Mouse (Mus musculus): ENCODE measurements at regions not wholly inside any gene's neighbourhood (a gene's known extent, or its start where the extent isn't known, plus 50 kb on each side); places are given as distances from the start of the nearest gene placed in this dataset.
A peak's percentile ranks its signal among the peaks of the same experiment; 100 is the strongest.

DNA sequence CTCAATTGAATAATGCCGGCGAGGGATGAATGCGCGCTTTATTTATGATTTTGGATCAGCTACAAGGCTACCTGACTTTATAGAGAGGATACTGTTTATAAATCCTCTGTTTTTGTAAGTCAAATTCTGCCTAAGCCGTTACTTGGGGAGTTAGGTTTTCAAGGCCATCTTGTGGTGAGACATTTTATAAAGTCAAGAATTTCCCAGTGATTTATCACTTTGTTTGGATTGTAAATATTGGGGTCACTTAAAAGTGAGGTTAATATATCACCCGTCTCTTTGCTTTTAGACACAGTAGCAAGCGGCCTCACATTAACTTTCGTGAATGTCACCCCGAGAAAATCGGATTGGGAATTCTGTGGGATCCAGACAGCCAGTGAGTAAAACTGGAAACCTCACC lies 84.9 kb upstream of the Map4k3 start:
- Histone ChIP-seq H3K4me3 (ENCODE audit: low read depth, low read length) (no peak overlapping the region), H3K27ac (ENCODE audit: insufficient read depth, low read length) (no peak overlapping the region), H3K9ac (ENCODE audit: low read depth, poor library complexity, severe bottlenecking) (no peak overlapping the region), H3K27me3 (ENCODE audit: control insufficient read depth, insufficient read depth, low read length, poor library complexity, severe bottlenecking) (no peaks in the 10 kb centered on the region), H3K9me3 (replicated peaks; ENCODE audit: control insufficient read depth, insufficient read depth, low read length, poor library complexity, severe bottlenecking) (no peaks in the 10 kb centered on the region), H3K36me3 (ENCODE audit: control insufficient read depth, insufficient read depth, low read length, poor library complexity, severe bottlenecking) (no peaks in the 10 kb centered on the region), H3K4me1 (ENCODE audit: control insufficient read depth, insufficient read depth, low read length) (peaks cover 2% of the 10 kb centered on the region)
- TF ChIP-seq POLR2A (IDR thresholded peaks at IDR 0.05; ENCODE audit: insufficient read depth, low read length) (no peak), CTCF (IDR thresholded peaks at IDR 0.05; ENCODE audit: low read depth, low read length) (no peak), EP300 (IDR thresholded peaks at IDR 0.05; ENCODE audit: insufficient read depth, low read depth, low read length) (no peak)

DNA sequence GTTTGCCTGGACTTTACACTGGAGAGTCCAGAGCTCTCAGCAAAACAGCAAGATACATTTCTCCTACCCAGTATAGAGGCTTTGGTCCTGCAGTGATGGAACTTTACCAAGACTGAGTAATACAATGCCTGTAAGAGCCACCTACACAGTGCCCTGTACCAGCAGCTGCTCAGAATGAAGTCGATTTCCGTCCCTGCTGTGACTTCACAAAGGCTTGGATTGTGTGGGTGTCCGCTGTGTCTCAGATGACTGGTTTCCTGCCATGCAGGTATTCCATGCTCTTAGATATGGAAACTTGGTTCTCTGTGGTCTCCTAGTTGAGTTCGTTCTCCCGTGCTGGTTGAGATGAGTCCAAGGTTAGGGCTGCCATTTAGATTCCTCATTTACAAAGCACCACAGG lies 81.0 kb upstream of the Map4k3 start:
- Histone ChIP-seq H3K9me3 (replicated peaks; ENCODE audit: control insufficient read depth, insufficient read depth, low read length, poor library complexity, severe bottlenecking) (no peaks in the 10 kb centered on the region), H3K9ac (ENCODE audit: low read depth, poor library complexity, severe bottlenecking) (no peak overlapping the region), H3K4me1 (ENCODE audit: control insufficient read depth, insufficient read depth, low read length) (no peaks in the 10 kb centered on the region), H3K4me3 (ENCODE audit: low read depth, low read length) (no peak overlapping the region), H3K36me3 (ENCODE audit: control insufficient read depth, insufficient read depth, low read length, poor library complexity, severe bottlenecking) (no peaks in the 10 kb centered on the region), H3K27me3 (ENCODE audit: control insufficient read depth, insufficient read depth, low read length, poor library complexity, severe bottlenecking) (no peaks in the 10 kb centered on the region), H3K27ac (ENCODE audit: insufficient read depth, low read length) (peak overlapping the region; percentile 41)
- TF ChIP-seq CTCF (IDR thresholded peaks at IDR 0.05; ENCODE audit: low read depth, low read length) = no peak
- TF ChIP-seq POLR2A (IDR thresholded peaks at IDR 0.05; ENCODE audit: insufficient read depth, low read length) = no peak
- peak; percentile 78; the same call in 1 of the 2 replicates for TF ChIP-seq EP300 (IDR thresholded peaks at IDR 0.05; ENCODE audit: insufficient read depth, low read depth, low read length)

- H3K9me3 ChIP-seq (replicated peaks; ENCODE audit: control insufficient read depth, insufficient read depth, low read length, poor library complexity, severe bottlenecking) = no peaks in the 10 kb centered on the region
- H3K9ac ChIP-seq (ENCODE audit: low read depth, poor library complexity, severe bottlenecking) = no peak overlapping the region
- no peaks in the 10 kb centered on the region for H3K4me1 ChIP-seq (ENCODE audit: control insufficient read depth, insufficient read depth, low read length)
- no peak for TF ChIP-seq CTCF (IDR thresholded peaks at IDR 0.05; ENCODE audit: low read depth, low read length)
- no peak for TF ChIP-seq POLR2A (IDR thresholded peaks at IDR 0.05; ENCODE audit: insufficient read depth, low read length)
- TF ChIP-seq EP300 (IDR thresholded peaks at IDR 0.05; ENCODE audit: insufficient read depth, low read depth, low read length) = no peak
- H3K27me3 ChIP-seq (ENCODE audit: control insufficient read depth, insufficient read depth, low read length, poor library complexity, severe bottlenecking) = no peaks in the 10 kb centered on the region
- no peaks in the 10 kb centered on the region for H3K36me3 ChIP-seq (ENCODE audit: control insufficient read depth, insufficient read depth, low read length, poor library complexity, severe bottlenecking)
- no peak overlapping the region for H3K4me3 ChIP-seq (ENCODE audit: low read depth, low read length)
- no peak overlapping the region for H3K27ac ChIP-seq (ENCODE audit: insufficient read depth, low read length)
Measured at GRCm38 (mm10) chr17:80808069-80808468, 79.8 kb upstream of the Map4k3 start.

GRCm38 (mm10) chr17:80803361-80803915 lies 75.2 kb upstream of the Map4k3 start:
- H3K9ac ChIP-seq (ENCODE audit: low read depth, poor library complexity, severe bottlenecking) = no peak overlapping the region
- no peak overlapping the region for H3K27ac ChIP-seq (ENCODE audit: insufficient read depth, low read length)
- peaks cover 5% of the 10 kb centered on the region for H3K4me1 ChIP-seq (ENCODE audit: control insufficient read depth, insufficient read depth, low read length)

DNA sequence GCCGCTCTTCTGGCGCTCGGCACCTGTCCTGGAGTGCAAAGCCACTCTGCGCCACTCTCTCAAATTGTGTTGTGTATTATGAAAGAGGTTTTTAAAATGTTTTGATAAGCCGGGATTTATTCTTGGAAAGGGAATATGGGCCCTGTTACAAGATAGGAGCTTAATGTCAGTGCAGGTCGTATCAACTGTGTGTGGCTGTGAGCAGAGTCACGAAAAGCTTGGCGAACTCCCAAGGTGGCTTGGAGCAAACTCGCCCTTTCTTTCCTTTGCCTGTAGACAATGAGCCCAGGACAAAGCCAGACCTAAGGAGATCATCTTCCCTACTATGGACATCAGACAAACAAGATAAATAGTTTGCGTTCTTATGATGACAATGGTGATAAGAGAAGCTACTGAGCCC lies 74.3 kb upstream of the Map4k3 start:
- peak overlapping the region; percentile 53; the same call in 1 of the 2 replicates for H3K9ac ChIP-seq (ENCODE audit: low read depth, poor library complexity, severe bottlenecking)
- H3K9me3 ChIP-seq (replicated peaks; ENCODE audit: control insufficient read depth, insufficient read depth, low read length, poor library complexity, severe bottlenecking) = peaks cover 10% of the 10 kb centered on the region; the same call in 1 of the 2 replicates
- no peaks in the 10 kb centered on the region for H3K36me3 ChIP-seq (ENCODE audit: control insufficient read depth, insufficient read depth, low read length, poor library complexity, severe bottlenecking)
- no peak for TF ChIP-seq EP300 (IDR thresholded peaks at IDR 0.05; ENCODE audit: insufficient read depth, low read depth, low read length)
- TF ChIP-seq POLR2A (IDR thresholded peaks at IDR 0.05; ENCODE audit: insufficient read depth, low read length) = no peak
- TF ChIP-seq CTCF (IDR thresholded peaks at IDR 0.05; ENCODE audit: low read depth, low read length) = no peak
- H3K4me3 ChIP-seq (ENCODE audit: low read depth, low read length) = no peak overlapping the region
- peaks cover 5% of the 10 kb centered on the region for H3K4me1 ChIP-seq (ENCODE audit: control insufficient read depth, insufficient read depth, low read length)
- H3K27ac ChIP-seq (ENCODE audit: insufficient read depth, low read length) = peak overlapping the region; percentile 78
- no peaks in the 10 kb centered on the region for H3K27me3 ChIP-seq (ENCODE audit: control insufficient read depth, insufficient read depth, low read length, poor library complexity, severe bottlenecking)

More at GRCm38 (mm10) chr17:80803361-80803915, 75.2 kb upstream of the Map4k3 start:
- peaks cover 7% of the 10 kb centered on the region; the same call in 1 of the 2 replicates for H3K9me3 ChIP-seq (replicated peaks; ENCODE audit: control insufficient read depth, insufficient read depth, low read length, poor library complexity, severe bottlenecking)
- H3K36me3 ChIP-seq (ENCODE audit: control insufficient read depth, insufficient read depth, low read length, poor library complexity, severe bottlenecking) = no peaks in the 10 kb centered on the region
- no peaks in the 10 kb centered on the region for H3K27me3 ChIP-seq (ENCODE audit: control insufficient read depth, insufficient read depth, low read length, poor library complexity, severe bottlenecking)
- no peak overlapping the region for H3K4me3 ChIP-seq (ENCODE audit: low read depth, low read length)
- TF ChIP-seq EP300 (IDR thresholded peaks at IDR 0.05; ENCODE audit: insufficient read depth, low read depth, low read length) = no peak
- no peak for TF ChIP-seq CTCF (IDR thresholded peaks at IDR 0.05; ENCODE audit: low read depth, low read length)
- no peak for TF ChIP-seq POLR2A (IDR thresholded peaks at IDR 0.05; ENCODE audit: insufficient read depth, low read length)

DNA sequence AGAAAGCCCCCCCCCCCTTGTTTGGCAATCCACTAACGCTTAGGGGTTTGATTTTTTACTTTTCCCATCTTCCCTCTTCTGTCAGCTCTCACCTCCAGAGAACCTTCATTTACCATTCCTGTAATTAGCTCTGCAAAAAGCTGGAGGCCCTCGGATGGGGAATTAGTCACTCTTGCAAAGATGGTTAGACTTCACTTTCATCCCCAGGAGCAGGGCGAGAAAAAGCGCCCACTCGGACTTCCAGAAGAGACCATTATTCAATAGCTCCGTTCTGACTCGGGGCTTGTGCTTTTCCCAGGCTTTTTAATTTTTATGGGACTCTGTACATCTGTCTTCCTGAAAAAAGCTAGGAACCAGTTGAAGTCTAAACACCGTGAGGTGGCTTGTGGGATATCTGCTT lies 73.7 kb upstream of the Map4k3 start:
- peak overlapping the region; percentile 53 for H3K9ac ChIP-seq (ENCODE audit: low read depth, poor library complexity, severe bottlenecking)
- no peaks in the 10 kb centered on the region for H3K36me3 ChIP-seq (ENCODE audit: control insufficient read depth, insufficient read depth, low read length, poor library complexity, severe bottlenecking)
- no peak overlapping the region for H3K4me3 ChIP-seq (ENCODE audit: low read depth, low read length)
- TF ChIP-seq EP300 (IDR thresholded peaks at IDR 0.05; ENCODE audit: insufficient read depth, low read depth, low read length) (no peak), POLR2A (IDR thresholded peaks at IDR 0.05; ENCODE audit: insufficient read depth, low read length) (no peak), CTCF (IDR thresholded peaks at IDR 0.05; ENCODE audit: low read depth, low read length) (no peak)
- H3K4me1 ChIP-seq (ENCODE audit: control insufficient read depth, insufficient read depth, low read length) = peaks cover 5% of the 10 kb centered on the region
- no peaks in the 10 kb centered on the region for H3K27me3 ChIP-seq (ENCODE audit: control insufficient read depth, insufficient read depth, low read length, poor library complexity, severe bottlenecking)
- peaks cover 10% of the 10 kb centered on the region; the same call in 1 of the 2 replicates for H3K9me3 ChIP-seq (replicated peaks; ENCODE audit: control insufficient read depth, insufficient read depth, low read length, poor library complexity, severe bottlenecking)
- H3K27ac ChIP-seq (ENCODE audit: insufficient read depth, low read length) = peak overlapping the region; percentile 78
